Mouse (Mus musculus): ENCODE data around the gene Man1a2.

Gene Man1a2

DNA sequence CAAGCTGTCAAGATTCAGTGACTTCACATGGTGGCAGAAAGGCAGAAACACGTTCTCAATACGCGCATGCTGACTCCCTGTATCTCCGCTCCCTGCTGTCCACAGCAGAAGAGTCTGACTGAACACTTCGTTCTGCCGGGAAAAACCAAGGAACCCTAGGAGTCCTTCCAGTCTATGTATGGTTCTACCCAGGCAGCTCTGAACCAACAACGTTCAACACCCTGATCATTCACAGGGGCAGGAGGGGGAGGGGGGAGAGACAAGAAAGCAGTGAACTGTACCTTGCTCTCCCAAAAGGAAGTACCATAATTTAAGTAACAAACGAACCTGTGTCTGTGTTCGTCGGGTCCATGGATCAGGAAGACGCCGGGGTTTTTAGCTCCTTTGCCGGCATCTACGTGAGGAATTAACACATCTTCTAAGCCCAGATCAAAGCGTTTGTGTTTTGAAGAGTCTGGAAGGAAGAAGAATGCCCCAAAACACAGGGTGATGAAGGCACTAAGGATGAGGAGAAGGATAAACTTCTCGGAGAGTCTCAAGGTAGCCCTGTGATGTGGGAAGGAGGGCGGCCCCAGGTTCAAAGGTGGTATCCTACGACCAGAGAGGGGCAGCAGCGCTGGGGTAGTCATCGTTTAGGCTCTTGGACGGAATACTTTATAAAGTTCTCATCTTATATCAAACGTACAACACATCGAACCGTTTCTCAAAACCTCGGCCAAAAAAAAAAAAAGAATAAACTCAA lies 898 bp downstream of the Man1a2 start:
- DNase-seq, result peak in 1 of 2 experiments; percentile 31

DNA sequence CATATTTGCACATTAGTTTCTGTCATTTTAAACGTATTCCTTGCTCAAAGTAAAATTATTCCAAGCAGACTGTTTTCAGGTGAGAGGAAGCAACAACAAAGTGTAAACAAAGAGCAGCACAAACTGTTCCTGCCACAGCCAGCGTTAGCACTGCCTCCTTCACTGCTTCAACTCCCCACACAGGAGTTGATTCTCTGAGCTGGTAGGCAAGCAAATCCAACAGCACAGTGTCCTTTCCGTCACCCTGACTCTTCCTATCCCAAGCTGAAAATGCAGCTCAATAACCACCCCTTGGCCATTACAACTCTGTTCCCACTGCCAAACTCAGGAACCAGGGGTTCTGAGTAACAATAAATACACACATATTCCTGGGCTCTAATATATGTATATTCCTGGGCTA lies 2.5 kb downstream of the Man1a2 start:
- DNase-seq, result no peak

DNA sequence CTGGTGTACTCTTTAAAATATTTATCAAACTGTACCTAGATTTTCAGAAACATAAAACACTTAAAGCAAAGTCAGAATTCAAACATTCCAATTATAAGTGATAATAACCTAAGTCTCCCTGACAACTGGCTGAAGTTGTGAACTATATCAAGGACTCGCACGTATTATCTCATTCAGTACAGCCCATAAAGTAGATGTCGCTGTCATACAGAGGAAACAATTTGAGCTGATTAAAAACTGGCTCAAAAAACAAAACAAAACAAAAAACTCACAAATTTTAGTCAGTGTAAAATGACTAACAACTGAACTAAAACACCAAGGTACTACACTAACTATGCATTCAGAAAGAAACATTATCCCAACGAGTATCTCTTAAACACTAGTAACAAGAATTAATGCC lies 3.0 kb downstream of the Man1a2 start:
- DNase-seq, result no peak

DNA sequence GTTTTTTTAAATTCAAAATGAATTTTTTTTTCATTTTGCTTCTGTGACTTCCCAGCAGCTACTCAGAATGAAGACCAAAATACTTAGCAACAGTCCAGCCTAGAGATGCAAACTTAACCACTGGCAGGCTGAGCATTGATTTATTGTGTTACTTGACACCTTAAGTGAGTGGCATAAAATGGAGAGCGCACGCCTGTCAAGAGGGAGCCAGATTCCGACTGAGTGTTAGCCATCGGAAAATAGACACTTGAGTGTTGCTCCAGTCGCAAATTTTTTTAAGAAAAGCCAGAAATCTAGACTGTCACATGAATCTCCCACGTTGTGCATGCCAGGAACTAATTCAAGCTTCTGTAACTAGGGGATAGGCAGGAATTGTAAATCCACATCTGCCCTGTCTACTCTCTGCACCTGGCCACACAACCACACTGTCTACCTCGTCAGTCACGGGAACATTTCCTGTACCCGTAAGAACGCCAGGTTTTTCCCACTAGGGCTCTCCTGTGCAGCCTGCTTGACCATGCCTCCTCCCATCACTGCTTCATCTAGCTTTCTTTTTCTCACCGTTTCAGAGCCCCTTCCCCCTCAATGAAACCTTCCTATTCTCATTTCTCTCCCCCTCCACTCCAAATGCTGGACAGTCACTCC lies 3.7 kb downstream of the Man1a2 start:
- no peak for DNase-seq

DNA sequence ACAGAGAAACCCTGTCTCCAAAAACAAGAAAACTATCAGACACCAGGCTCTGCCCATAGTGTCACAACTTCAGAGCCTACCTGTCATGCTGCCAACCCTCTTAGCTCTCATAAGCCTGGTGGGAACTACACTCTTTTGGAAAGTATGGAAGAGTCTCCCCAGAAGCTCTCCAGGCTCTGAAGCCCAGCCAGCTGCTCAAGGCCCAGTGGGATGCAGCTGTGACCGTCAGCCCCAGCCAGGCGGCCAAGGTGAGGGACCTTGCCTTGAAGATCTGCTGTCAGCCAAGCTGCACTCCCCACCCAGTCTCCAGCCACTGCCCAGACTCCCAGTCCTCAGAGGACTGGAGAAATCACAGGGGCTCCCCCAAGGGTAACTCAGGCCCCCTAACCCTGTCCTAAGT lies 5.1 kb downstream of the Man1a2 start:
- DNase-seq, result no peak

DNA sequence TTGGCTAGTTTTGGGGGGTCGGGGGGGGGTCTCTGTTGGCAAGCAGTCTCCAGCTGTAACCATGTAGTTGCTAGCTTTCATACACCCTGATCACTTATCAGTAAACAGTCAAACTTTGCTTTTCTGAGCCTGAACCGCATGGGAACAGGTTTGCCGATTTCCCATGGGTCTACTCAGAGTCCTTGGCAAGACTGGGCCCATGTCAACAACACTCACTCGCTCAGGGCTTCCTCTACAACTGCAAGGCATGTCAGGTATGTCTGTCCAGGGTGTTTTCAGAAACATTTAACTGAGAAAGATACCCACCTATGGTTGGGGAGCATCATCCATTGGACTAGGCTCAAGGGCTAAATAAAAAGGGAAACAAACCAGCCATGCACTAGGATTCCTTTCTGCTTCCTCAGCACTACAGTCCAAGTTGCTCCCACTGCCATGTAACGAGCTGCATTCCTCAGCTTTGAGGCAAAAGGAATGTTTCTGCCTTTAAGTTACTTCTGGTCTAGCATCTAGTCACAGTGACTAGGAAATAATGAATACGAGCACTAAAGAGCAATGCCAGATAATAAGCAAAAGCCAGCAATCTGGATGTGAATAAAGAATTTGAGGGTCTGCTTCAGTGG lies 6.2 kb downstream of the Man1a2 start:
- DNase-seq, result no peak

DNA sequence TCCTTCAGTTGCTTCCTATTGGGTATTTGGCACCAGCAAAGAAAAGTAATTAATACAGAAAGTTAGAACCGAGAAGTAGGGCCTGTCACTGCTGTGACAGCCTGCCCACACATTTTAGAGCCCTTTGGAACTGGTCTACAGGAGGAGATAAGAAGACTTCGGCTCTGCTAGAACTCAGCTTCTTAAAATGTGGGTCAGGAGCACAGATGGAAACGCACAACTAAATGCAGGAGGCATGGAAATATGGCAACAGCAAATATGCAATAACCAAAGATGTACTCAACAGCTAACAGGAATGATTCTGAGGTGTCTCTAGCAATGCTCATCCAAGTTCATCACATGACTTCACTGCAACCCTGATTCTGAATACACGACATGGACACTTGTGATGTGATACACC lies 10.2 kb downstream of the Man1a2 start:
- no peak for DNase-seq

DNA sequence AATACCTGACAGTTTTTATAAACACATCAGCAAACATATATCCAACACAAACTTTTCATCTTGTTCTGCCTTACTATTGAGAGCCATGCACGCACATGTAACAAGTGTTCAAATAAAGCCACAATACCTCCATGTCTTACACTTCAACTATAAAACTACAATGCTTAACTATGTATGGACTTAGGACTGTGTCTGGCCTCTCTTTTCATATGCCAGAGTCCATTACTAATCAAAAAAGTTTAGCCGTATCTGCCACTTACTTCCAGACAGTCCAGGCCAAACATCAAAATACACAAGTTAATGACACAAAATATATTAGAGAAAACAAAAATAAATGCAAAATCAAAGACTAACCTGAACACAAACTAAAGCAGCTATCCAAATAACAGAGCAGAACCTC lies 14.9 kb downstream of the Man1a2 start:
- no peak for DNase-seq

DNA sequence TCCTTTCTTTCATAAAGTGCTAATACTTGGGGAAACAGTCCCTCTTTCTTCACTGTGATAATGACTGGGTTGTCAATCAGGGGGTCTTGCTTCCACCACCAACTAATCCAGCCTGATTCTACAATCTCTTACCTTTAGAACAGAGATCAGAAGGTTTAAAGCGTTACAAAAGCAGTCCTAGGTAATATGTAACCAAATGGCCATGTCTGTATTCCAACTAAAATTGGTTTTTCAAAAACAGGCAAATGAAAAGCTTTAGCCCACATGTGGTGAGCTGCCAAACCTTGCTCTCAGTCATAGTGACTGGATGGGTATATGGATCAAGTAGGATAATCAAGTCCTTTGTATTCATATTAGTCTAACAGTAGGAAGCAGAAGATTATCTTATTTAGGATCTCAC lies 32.0 kb downstream of the Man1a2 start:
- DNase-seq, result no peak

DNA sequence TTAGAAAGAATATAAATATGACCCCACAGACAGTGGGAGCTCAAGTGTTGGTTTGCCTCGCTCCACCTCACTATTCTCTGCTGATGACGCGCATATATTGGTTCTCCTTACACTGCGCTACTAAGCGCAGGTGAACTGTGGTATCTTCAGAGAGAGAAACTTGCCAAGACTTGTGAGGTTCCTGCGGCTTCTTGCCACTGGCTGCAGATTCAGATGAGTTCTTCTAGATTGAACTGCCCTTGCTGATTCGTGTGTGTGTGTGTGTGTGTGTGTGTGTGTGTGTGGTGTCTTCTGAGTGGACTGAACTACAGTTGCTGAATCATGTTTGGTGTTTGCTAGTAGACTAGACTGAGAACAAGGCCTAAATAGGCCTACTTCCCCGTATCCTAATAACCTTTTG lies 43.7 kb downstream of the Man1a2 start:
- DNase-seq, result no peak

DNA sequence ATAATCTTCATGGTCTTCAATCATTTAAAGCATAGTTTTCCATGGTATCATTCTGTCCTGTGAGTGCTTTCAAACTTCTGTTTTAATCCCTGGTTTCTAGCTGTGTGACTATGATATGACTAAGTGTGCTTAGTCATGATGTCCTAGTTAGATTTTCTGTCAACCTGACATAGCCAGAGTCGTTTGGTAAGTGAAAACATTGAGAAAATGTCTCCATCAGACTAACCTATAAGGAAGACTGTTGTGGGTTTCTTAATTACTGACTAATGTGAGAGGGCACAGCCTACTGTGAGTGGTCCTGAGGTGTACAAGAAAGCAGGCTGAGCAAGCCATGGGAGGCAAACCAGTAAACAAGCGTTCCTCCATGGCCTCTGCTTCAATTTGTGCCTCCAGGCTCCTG lies 49.0 kb downstream of the Man1a2 start:
- DNase-seq, result no peak

DNA sequence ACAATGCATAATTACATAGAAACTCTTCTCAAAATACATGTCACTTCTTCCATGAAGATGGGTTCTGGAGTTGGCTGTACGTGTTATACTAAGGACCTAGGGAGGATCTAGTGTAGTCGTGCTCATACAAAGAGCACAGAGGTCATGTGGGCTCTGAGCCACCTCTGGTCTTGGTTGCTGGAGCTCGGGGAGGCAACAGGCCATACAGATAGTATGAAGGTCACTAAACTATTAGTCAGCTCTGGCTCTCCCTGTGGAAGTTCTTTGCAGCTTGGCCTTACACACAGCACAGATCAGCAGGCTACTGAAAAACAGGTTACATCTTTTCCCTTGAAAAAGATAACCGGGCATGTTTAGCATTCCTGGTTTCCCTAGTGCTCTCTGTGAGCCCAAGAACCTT lies 50.5 kb downstream of the Man1a2 start:
- no peak for DNase-seq

DNA sequence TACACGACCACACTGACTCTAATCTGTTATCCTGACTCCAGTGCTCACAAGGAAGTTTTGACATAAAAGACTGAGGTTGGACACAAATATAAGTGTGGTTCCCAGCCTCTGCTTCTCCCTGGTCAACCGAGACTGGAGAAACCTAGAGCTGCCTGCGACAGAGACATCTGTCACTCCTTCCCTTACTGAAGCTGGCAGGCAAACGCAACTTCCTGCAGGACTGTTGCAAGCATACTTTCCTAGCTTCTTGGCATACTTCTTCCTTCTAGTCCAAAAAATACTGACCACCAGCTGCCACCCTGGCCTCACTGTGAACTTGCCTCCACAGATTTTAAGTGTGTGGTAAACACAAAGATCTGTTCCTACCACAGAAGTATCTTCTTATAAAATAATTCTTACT lies 66.8 kb downstream of the Man1a2 start:
- no peak for DNase-seq

DNA sequence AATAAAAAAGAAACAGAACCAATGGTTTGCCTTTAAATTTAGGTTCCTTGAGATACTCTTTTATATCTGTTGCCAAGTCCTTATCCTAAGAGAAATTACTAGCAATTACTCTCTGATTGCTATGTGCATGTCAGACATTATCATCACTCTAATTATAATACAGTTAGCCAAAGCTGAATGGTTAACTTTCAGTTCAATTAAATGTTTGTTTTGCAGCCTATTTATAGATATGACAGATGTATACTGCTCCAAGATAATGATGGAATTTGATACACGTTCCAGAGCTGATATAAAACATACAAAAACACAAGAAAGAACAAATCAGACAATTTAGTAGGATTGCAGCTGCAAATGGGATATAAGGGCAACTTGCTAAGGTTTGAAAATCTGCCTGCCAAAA lies 74.4 kb downstream of the Man1a2 start:
- DNase-seq, result no peak

DNA sequence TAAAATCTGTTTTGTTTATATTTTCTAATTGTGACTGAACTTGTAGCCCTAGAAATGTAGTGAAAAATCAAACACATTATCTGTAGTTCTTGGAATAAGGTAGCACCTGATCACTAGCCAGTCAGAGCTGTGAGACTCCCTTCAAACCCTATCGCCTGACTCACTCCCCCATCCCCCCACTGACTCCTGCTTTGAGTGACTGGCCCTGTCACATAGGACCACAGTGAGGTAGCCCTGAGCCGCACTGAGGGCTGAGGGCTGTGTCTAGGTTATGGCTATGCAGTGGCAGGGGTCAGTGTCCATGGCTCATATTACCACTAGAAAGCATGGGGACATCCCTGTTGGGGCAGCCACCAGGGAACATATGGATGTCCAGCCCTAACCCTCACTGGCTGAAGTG lies 80.8 kb downstream of the Man1a2 start:
- no peak for DNase-seq

DNA sequence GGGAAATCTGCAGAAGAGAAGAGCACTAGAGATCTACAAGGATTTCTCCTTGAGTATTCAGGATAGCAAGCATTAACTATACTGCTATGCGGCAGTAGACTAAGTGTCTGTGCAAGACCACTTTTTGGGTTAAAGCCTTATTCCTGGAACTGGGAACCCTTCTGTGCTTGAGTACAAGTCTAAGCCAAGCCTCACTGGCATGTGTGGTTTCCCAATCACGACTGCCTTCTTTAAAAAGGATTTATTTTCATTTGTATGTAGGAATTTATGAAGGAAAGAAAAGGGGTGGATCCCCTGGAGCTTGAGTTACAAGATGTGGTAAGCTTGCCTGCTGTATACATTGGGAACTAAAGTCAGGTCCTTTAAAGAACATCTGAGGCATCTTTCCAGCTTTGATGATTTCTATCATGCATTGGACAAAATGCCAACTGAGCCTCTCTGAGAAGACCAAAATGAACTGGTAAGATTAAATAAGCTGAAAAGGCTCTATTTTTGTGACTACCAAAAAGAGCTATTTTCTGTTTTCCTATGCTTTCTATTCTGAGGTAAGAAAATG lies 86.0 kb downstream of the Man1a2 start:
- no peak for DNase-seq

DNA sequence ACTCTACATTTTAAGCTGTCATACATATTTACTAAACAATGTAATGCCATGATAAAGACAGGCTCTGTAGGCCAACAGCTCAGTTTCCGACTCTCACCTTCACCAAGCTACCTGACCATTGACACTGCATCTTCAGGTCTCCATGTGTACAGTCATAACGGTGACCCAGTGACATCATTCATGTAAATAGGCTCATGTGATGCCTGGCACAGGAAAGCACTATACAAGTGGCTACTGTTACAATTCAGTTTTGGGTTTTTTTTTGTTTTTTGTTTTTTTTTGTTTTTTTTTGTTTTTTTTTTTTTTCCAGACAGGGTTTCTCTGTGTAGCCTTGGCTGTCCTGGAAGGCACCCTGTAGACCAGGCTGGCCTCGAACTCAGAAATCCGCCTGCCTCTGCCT lies 94.2 kb downstream of the Man1a2 start:
- DNase-seq, result no peak

DNA sequence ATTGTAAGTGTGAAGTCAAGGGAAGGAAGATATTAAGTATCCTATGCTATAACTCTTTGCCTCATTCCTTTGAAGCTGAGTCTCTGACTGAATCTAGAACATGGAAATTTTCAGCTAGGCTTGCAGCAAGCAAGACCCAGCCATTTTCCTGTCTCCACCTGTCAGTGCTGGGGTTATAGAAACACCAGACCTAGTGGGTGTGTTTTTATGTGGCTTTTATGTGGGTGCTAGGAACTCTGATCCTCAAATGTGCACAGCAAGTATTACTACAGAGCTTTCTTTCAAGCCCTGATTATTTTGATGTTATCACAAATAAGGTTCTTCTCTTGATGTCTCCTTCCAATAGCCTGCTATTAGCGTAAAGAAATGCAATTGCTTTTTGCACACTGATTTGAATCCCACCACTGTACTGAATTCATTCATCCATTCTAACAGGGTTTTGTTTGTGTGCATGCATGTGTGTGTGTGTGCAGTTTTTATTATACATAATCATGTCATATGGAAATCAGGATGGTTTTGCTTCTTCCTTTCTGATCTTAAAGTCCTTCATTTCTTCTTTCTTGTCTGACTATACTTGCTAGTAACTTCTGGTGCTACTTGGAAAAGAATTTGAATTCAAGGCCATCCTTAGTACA lies 102.5 kb downstream of the Man1a2 start:
- no peak for DNase-seq

DNA sequence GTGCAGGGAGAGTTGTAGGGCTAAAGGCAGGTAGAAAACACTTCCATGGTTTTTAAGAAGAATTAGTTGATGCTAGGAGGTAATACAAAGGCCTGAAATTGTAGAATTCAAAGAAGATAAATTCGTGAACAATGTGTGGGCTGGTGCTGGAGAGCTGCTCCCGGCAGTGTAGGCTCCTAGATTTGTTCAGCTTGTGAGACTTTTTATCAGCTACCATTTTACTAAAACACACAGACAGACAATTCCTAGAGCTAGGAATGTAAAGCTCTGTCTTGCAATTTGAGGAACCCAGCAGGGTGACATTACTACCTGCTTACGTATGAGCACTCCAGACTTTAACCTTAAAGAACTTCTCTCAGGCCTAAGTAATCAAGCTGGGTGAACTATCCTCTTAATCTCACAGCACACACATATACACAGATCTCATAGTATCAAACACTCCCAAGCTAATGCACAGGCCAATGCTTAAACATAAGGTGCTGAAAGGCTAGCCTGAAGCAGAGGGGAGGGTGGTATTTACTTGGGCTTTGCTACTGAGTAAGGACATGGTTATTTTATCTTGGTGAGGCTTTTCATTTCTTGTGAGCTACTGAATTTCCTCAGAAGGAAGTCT lies 112.6 kb downstream of the Man1a2 start:
- no peak for DNase-seq

DNA sequence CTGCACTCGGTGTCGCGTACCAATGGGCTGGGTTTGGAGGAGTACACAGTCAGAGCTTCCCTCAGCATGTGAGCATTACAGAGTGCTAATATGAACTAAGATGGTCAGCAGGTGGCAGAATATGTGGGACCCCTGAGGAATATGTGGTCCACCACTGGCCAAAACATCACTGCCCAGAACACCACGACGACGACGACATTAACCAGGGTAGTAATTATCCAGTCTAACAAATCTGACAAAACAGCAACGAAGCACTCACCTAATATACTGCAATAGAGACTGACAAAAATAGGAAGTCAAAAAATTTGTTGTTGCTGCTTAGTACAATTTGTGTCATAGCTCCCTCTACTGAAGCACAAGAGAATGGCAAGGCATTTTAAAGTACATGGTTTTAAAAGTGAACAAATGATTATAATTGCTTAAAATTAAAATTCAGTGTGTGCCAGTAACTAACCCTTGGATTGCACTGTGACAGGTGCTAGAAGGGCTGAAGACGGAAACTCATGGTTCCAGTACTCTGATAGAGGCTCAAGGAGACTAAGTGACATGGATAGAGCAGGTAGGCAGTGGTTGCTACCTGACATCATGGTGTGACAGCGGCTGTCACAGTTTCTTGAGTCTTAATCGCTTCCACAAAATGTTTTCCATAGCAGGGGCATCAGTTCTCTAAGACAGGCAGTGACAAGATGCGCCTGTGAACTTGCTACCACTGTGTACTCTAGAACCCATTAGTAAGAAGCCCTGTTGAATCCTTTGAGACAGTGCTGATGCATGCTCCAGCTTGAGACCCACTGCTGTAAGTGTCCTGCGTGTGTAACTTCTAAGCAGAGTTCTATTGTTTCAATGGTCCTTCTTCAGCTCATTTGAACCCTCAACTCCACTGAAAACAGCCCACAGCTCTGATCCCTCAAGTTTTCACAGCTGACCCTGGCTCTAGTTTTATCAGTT lies 116.6 kb downstream of the Man1a2 start:
- no peak for DNase-seq

DNA sequence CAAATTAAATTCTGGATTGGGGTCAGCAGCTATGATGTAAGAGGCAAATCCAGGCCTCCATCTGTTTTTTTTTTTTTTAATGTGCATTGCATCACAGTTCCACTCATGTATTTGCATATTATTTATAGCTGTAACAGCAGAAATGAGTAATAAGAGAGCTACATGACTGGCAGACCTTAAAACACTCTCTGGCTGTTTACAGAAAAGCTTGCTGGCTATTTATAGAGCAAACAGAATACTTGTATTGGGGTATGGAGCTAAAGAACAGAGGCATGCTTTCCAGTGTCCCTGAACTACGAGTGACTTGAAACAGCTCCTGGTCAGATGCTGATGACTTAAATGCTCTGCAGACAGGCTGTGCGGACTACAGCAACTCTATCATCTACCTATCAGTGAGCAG lies 121.7 kb downstream of the Man1a2 start:
- DNase-seq, result no peak

DNA sequence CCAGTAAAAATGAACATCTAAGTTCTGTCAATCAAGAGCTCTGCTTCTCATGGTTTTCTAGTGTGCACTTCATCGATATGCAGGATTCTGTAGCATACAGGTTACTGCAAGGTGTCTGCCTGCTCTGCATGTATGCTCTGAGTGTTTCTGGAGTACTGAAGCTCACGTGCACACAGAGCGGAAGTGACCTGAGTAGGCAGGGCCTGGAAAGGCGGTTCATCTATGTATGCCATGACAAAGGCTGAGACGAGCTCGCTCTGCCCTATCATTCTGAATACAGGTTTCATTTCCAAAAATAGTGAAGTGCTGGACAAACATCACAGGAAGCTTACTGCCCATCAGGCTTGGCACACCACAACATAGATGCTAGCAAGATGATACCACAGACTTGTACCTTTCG lies 122.8 kb downstream of the Man1a2 start:
- no peak for DNase-seq
